Mouse (Mus musculus) common myeloid progenitor, adult 5-6 weeks (primary cell): ENCODE data around the gene Glul. TPM values are rescaled to one million over a fixed set of nuclear protein-coding genes. Genes with fewer than 3 reads are reported as not detected.

Experiments used
- ATAC-seq: replicated peaks from 2 replicates; pipeline ENCODE4 v1.8.0; 2016; ENCODE audit warnings: low read depth, mild to moderate bottlenecking, moderate TSS enrichment, inconsistent platforms; ENCODE audit not compliant: poor library complexity, severe bottlenecking
- total RNA-seq: library from RNA; stranded (forward); fragments of 200-1000, 187-1606 nt; gene quantifications from 2 replicates; pipeline ENCODE4 v1.2.3, GENCODE M21; 2017

The Glul gene
- total RNA-seq, 1 experiment from 2014 or later, result 94.7 TPM

GRCm38 (mm10) chr1:153909213-153909962 is 9.6 kb downstream of the Glul start:
- peak; percentile 79 for ATAC-seq

GRCm38 (mm10) chr1:153909963-153910291 is 10.2 kb downstream of the Glul start:
- ATAC-seq, result peak; percentile 36

GRCm38 (mm10) chr1:153910423-153910822 is 10.7 kb downstream of the Glul start:
- ATAC-seq, result peak; percentile 49

- ATAC-seq, result no peak
Observed at GRCm38 (mm10) chr1:153911276-153911795, 11.6 kb downstream of the Glul start.

GRCm38 (mm10) chr1:153913869-153914268 is 14.1 kb downstream of the Glul start:
- ATAC-seq, result peak; percentile 37

GRCm38 (mm10) chr1:153918521-153919206 is 18.9 kb downstream of the Glul start:
- no peak for ATAC-seq

GRCm38 (mm10) chr1:153921642-153922041 is 21.9 kb downstream of the Glul start:
- ATAC-seq, result no peak

GRCm38 (mm10) chr1:153922571-153923021 is 22.9 kb downstream of the Glul start:
- no peak for ATAC-seq

- ATAC-seq, result peak; percentile 63
Observed at GRCm38 (mm10) chr1:153924395-153925385, 24.9 kb downstream of the Glul start.

- no peak for ATAC-seq
Observed at GRCm38 (mm10) chr1:153930431-153930830, 30.7 kb downstream of the Glul start.

- ATAC-seq, result no peak
Observed at GRCm38 (mm10) chr1:153933772-153934171, 34.0 kb downstream of the Glul start.

GRCm38 (mm10) chr1:153935844-153936380 is 36.2 kb downstream of the Glul start:
- no peak for ATAC-seq

GRCm38 (mm10) chr1:153937025-153937424 is 37.3 kb downstream of the Glul start:
- no peak for ATAC-seq

- no peak for ATAC-seq
Observed at GRCm38 (mm10) chr1:153940986-153941385, 41.2 kb downstream of the Glul start.

- ATAC-seq, result no peak
Observed at GRCm38 (mm10) chr1:153945181-153945580, 45.4 kb downstream of the Glul start.

- no peak for ATAC-seq
Observed at GRCm38 (mm10) chr1:153946971-153947370, 47.2 kb downstream of the Glul start.

- no peak for ATAC-seq
Observed at GRCm38 (mm10) chr1:153947837-153948236, 48.1 kb downstream of the Glul start.

GRCm38 (mm10) chr1:153953232-153953631 is 53.5 kb downstream of the Glul start:
- ATAC-seq, result peak; percentile 77

GRCm38 (mm10) chr1:153953797-153954196 is 54.1 kb downstream of the Glul start:
- ATAC-seq, result peak; percentile 68

- ATAC-seq, result no peak
Observed at GRCm38 (mm10) chr1:153957850-153958249, 58.1 kb downstream of the Glul start.
